Mouse (Mus musculus): Measurements from ENCODE around the gene Trim7.

- TF ChIP-seq CTCF (IDR thresholded peaks at IDR 0.05; ENCODE audit: control insufficient read depth, insufficient read depth, low read length) (no peak), POLR2A (IDR thresholded peaks at IDR 0.05; ENCODE audit: borderline replicate concordance, control insufficient read depth, low read depth, low read length) (no peak)
Observed at GRCm38 (mm10) chr11:48816281-48816781, 9.6 kb upstream of the Trim7 start.

All from bone marrow, adult 2 months (tissue).